Mouse (Mus musculus): ENCODE measurements around the gene Aldh4a1.

Aldh4a1 gene

DNA sequence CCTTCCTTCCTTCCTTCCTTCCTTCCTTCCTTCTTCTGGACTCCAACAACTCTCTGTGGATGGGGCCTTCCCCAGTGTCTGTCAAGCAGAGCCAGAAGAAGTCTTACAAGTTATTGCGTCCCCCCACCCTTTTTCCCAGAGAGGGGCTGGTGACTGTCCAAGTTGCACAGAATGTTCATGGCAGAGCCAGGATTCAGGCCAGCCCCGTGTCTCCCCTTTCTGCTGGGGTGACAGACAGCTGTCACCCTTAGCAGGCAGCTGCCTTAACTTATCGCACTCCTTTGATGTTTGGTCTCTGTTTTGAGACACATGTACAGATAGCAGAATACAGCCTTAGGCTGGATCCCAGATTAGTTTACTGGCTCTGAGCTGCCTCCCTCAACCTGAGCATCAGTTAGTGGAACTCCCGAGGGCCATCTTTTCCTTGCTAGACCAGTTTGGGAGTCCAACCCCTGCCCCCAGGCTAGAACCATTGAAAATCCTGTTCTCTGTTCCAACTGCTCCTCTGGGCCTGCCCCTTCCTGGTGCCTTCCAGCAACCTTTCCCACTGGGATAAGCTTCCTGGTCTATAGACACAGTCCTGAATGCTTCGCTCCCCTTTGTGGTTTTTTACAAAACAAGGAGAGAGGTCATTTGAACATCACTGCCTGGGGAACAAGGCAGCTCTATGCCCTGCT lies 33.2 kb upstream of the Aldh4a1 start:
- no peak for DNase-seq (ENCODE audit: low read depth, low spot score)

DNA sequence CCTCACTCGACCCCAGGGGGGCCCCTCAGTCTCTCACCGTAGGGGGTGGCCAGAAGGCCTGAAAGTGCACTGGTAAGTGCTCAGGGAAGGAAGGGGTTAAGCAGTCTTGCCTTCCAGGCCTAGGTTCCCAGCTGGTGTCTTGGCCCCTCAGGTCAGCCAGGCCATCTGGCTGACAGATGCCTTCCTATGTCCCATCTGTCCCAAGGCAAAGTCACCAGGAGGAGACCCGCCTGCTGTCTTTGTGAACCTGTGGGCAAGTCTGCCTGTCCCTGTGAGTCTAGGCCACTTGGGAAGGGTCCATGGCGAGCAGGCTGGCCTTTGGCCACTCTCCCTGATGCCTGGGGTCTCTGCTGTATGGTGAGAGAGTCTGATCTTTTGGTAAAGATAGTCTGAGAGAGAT lies 32.2 kb upstream of the Aldh4a1 start:
- peak; percentile 96 for DNase-seq (ENCODE audit: low read depth, low spot score)

DNA sequence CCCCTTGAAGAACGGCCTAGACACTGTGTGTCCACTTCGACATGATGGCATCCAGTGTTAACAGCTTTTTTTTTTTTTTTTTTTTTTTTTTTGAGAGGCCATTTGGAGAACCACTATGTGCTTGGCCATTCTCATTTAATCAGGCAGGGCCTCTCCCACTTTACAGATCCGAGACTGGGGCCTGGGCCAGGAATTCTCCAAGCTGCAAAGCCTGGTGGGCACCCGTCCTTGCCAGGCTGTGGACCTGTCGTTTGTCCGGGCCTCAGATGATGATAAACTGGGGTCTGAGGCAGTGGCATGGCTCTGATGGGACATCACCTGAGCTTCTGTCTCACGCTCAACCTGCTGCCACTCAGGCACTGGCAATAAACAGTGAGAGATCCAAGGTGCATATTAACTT lies 29.8 kb upstream of the Aldh4a1 start:
- DNase-seq (ENCODE audit: low read depth, low spot score) = no peak

DNA sequence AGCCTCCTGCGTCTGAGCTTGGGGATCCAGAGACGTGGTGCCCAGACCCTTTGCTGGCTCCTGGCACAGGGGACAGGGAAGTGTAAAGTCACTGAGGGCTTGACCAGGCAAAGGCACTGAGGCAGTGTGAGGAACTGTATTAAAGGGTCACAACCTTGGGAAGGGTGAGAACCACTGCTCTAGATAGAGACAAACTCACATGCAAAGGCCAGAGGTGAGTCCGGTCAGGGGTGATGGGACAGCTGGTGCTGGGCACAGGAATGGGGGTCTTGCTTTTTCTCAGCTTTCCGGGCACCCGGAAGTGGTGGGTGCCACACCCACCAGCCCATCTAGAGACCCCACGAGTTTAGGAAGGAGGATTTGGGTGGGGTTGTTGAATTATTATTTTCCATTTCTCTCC lies 29.3 kb upstream of the Aldh4a1 start:
- DNase-seq (ENCODE audit: low read depth, low spot score) = no peak

DNA sequence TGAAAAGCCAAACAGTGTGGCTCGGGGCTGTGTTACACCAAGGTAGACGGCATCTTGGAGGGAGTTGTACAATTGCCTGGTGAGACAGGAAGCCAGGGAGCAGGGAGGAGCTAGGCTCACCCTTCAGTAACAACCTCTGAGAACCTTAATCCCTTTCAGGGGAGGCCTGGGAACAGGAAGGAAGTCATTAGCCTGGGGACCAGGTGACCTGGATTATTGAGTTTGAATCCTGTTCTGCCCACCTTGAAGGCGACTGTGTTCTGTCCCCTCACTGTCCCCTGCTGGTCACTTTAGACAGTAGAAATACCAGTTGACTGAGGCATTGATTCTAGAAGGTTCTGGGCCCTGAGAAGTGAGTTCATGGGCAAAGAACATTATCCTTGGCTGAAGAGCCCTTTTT lies 28.6 kb upstream of the Aldh4a1 start:
- no peak for DNase-seq (ENCODE audit: low read depth, low spot score)

DNA sequence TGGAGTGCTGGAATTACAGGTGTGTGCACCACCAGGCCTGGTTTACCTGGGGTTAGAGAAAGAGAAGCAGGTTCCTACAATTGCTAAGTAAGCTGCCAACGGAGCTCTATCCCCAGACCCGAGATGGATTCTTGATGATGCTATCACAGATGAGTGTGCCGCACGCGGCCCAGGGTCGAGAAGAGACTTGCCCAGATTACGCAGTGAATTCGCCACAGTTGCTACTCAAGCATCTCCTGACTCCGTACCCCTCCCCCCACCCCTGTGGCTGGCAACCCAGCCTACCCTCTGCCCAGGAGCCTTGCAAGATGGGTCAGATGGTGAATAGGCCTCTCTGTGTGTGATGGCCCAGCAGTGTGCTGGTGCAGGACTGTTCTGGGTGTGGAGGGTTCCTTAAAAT lies 26.0 kb upstream of the Aldh4a1 start:
- DNase-seq (ENCODE audit: low read depth, low spot score) = peak; percentile 62

DNA sequence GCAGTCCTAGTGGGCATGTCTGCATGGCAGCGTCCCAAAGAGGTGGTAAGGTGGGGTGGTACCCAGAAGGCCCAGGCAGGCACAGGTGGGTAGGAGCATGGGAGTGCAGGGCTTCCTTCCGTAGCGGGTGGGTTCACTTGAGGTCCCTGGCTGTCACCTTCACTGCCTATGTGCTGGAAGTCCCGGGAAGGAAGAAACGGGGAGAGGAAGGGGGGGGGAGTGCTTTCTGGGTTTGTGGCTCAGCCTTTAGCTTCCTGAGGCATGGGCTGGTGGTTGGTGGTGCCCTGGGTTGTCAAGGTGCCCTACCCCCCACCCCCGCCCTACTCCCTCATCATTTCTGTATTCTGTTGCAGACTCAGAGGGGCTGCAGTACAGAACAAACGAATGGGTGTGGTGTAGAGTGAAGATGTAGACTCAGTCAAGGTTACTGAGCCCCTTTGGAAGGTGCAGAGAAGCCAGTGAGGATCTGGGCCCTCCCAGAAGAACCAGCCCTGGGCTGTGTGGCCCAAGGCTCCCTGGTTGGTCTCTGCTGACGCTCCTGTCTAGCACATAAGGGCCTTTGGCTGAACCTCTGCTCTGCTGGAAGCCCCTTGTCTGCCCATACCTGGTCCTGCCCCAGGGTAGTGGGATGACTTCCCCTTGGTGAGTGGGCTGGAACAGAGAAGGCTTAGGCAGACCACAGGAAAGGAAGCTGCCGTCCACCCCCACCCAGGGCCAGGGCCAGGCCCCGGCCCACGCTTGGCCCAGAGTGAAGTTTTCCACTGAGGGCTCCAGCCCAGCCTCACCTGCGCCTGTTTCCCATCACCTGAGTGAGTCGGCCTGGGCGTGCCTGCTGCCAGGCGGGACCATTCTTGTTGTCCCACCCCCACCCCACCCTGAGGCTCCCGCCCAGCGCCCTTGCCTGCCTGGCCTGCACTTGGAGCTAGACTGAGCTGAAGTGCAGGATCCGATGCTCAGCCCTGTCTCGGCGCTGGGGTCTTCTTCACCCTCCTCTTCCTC lies 25.1 kb upstream of the Aldh4a1 start:
- DNase-seq (ENCODE audit: low read depth, low spot score) = no peak

DNA sequence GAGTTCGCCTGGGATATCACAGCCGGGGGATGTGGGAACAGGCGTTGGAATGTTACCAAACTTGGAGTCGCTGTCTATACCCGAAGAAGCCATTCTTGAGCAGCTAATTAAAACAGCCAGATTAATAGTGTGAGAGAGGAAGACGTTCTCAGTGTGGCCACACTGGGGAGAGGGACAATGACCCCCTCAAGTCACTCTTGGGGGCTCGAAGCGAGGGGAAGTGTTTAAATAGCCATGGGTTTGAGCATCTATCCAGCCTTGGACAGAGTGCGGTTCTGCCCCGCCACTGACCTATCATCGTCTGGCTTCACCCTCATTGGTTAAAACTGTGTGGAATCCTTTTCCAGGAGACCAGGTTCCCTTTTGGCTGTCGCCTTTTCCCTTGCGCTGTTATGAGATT lies 24.3 kb upstream of the Aldh4a1 start:
- no peak for DNase-seq (ENCODE audit: low read depth, low spot score)

DNA sequence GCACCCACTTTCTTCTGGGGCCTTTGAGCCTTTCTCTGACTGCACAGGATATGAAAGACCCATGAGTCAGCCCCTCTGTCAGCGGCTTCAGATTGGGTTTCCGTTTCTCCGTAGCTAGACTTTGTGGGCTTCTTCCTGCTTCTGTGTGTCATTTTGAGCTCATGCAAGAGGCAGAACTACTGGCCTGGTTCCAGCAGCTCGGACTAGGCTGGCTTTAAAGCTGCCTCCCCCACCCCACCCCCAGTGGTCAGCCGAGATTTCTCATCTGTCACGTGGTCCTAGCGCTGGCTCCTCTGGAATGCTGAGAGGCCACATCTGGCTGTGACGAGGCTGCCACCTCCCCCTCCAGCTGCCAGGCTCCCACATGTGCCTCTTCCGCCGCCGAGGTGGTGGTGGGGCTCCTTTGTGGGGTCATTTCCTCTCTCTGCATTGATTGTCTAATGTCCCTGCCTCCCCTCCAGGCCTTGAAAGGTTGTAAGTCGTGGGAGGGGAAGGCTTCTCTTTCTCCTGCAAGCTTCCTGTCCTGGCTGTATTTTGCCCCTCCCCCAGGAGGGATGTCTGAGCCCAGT lies 23.6 kb upstream of the Aldh4a1 start:
- peak; percentile 88 for DNase-seq (ENCODE audit: low read depth, low spot score)

DNA sequence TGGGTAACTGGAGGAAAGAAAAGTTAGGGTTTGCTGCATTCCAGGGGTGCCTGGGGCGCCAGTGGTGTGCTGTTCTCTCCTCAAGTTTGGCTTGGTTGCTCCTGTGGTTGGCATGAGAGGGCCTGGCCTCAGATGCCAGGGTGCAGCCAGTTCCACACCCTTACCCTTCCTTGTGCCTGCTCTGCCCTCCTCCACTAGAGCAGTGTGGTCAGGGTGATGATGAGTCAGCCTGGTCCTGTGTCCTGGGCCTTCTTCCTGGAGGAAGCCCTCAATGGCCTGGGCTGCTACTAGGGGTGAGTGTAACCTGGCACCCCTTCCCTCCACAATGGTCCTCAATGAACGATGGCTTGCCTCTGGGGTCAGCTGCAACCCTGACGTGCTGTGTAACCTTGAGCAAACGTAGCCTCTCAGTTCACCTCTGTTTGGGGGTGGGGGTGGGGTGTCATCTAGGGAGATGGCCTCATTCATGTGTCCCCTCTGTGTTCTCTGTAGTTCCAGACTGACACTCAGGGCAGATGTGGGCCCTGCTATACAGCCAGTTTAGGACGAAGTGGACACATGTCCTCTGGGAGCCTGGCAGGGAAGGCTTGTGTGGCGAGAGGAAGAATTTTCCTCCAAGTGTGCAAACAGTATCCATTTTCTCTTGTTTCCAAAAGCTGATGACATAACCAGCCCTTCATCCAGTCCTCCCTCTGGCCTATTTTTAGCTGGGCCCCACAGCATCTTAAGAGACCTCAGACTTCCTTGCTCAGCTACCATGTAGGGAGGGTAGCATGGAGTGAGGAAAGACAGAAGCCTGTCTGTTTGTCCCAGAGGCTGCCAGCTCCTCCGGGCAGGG lies 20.9 kb upstream of the Aldh4a1 start:
- peak; percentile 75 for DNase-seq (ENCODE audit: low read depth, low spot score)

DNA sequence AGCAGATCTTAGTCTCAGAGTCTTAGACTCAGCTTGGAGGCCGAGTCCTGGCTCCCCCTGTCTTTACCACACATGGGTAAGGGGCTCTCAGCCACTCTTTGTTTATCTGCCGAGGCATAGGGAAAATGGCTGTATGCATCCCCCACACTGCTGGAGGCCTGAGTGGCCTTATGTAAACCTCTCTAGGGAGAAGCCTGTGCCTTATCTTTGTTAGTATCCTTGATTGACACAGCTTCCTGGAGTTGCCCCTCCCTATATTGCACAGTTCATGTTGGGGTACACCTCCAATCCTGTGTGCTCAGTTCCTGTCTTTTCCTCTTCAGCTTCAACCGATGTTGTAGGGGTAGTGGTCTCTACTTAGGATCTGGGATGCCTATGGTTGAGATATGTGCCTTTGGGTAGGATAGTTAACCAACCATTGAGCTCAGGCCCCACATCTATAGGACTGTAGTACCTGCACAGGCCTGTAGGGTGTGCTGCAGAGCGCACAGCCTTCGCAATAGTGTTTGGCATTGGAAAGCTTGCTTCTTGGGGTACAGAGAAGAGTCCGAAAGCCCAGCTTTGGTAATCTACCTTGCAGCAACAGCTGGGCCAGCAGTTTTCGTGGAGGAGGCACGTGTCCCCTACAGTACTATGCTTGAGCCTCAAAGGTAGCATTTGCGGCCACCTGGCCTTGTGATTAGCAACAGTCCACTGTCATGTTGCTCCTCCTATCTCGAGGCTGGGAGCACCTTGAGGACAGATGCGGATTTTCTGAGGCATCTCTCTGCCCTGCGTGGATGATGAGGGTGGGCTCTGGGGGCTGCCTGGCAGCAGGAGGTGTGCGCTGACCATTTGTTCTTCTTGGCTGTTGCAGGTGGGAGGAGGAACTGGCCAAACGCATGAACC lies 20.1 kb upstream of the Aldh4a1 start, which contains the start of gene Gm21969:
Gene Gm21969 (plus strand): TSS at position 830 of the 888 bp plus-strand sequence.
- DNase-seq (ENCODE audit: low read depth, low spot score) = peak; percentile 52

DNA sequence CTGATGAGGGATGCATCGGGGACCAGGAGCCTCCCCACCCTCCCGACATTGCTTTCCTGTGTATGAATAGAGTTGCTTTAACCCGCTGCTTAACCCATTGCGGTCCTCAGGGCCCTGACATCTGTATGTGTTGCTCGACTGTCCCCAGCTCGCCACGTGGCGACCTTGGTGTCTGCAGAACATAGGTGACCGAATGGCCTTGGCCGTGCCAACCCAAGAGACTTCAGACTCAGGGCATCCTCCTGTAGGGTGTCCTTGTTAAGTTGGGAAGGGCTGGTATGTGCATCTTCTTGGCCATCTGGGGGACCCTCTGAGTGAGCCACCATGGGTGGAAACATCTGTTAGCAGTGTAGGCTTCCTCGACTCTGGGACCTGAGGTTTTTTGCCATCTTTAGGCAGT lies 17.4 kb upstream of the Aldh4a1 start:
- DNase-seq (ENCODE audit: low read depth, low spot score) = no peak

DNA sequence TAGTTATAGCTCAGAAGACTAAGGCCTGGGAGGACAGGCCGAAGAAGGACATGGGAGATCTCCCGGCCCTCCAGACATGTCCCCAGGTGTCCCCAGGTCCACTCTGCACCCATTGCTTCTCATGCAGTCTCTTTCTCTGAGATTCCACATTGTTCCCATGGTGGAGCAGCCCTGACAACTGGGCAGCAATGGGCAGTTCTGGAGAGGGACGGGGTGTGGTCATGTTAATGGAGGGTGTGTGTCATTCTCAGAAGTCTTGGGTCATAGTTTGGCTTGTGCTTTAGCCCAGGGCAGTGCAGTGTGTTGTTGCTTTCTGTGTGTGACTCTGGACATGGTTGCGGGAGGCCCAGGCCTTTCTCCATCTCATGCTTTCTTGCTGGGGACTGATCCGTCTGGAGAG lies 15.9 kb upstream of the Aldh4a1 start:
- DNase-seq (ENCODE audit: low read depth, low spot score) = no peak

DNA sequence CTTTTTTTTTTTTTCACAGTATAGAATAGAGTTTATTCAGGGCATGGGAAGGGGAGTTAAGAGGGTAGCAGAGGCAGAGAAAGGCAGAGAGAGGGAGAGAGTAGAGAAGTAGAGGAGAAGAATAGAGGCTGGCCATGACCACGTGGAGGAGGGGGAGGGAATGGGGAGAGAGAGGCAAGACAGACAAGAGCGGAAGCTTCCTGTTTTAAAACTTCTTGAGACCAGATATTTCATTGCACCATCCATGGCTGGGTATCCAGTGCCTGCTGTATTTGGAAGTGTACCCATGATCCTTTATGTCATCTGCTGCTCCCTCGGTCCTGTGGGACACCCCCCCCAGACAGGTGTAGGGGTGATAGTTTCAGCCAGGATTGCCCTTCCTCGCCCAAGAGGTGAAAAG lies 13.7 kb upstream of the Aldh4a1 start:
- DNase-seq (ENCODE audit: low read depth, low spot score) = no peak

DNA sequence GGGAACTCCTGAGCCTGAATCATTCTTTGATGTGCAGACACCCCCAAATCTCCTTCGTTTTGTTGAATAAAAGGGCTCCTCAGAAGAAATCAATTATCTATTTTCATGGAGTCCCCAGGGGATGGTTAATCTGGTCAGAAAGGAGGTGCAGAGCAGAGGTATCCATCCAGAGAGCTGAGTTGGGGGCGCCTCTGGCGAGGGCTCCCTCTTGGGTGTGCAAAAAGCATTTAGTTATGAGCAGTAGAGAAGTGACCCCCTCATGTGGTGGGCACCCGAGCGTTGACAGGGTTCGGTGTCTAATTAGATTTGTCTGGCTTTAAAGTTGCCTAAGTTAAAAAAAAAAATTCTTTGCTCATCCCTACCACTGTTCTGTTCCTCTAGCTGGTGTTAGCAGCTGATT lies 11.7 kb upstream of the Aldh4a1 start:
- no peak for DNase-seq (ENCODE audit: low read depth, low spot score)

DNA sequence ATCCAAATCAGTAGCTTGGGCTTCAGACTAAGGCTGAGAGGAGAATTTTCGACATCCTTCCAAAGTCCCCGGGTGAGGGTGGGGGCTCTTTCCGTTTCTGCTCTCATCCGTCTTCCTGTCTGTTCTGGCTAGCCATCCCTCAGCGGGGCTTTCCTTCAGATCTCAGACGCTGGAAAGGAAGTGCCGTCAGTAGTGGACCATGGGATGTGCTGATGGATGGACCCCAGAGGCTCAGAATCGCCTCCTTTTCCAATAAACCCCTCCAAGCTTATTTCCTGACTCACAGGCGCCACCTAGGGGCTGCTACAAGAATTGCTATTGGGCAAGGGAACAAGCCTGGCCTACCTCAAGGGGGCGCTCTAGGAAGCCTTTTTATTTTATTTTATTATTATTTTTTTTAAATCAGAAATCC lies 11.1 kb upstream of the Aldh4a1 start:
- DNase-seq (ENCODE audit: low read depth, low spot score) = peak; percentile 83

DNA sequence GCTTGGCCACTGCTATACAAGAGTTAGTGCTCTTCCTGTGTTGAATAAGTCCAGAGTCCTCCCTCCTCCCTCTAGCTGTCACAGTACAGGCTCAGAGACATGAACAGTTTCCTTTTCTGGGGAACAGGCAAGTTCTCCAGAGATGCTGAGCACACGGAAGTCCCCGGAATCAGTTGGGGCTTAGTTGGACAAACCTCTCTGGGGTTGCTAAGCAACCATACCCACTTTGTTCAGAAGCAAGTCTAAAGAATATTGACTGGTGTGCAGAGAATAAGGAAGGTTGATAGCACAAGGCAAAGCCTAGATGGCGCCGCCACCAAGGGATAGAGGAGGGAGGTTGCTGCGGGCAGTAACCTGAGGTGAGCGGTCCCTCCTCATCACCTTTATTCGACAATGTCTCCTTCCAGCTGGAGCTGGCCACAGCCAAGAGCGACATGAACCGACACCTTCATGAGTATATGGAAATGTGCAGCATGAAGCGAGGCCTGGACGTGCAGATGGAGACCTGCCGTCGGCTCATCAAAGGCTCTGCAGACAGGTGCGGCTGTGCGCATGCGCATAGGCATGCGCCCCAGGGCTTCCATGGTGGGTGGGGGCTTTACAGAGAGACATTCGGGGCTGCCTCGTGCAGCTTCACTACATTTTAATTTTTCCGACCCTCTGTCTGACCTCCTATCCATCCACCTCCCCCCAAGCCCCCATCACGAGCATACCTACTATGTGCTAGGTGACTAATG lies 8.0 kb upstream of the Aldh4a1 start:
- DNase-seq (ENCODE audit: low read depth, low spot score) = peak; percentile 55

DNA sequence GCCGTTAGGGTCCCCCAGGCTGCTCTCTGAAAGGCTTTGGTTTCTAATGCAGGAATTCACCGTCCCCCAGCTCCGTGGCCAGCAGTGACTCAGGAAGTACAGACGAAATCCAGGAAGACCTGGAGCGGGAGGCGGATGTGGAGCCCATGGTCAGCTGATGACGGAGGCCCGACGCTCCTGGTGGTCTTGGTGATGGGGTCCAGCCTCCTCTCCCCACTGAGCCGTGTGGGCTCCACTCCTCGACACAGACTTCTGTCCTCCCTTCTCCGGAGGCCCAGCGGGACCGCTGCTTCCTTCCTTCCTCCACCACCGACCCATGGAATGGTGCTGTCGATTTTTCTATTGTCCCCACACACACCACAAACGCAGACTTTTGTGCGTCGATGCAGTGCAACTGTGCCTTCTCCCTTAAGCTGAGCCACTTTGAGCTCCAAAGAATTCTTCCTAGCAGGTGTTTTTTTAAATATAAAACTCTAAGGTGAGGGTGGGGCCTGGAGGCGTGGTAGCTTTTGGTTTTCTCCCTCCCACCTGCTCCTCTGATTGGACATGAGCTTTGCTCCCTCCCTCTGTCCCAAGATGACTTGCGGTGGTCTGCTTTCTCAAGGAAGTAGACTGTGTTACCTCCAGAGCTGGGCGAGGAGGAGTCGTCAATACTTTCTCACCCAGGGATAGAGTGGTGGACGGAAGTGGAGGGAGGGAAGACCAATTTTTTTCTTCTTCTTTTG lies 6.2 kb upstream of the Aldh4a1 start:
- no peak for DNase-seq (ENCODE audit: low read depth, low spot score)

DNA sequence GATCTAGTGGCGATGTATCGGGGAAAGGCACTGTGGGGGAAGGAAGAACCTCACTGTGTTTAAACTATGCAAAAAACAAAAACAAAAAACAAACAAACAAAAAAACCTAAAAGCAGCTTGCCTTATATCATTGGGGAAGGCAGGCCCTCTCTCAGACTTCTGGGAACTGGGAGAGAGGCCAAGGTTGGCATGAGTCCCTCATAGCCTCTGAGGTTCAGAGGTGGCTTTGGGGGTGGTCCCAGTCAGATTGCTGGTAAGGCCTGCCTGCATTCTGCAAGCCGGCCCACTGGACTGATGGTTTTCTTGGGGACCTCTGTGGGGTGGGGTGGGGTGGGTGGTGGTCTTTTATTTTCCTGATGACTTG lies 5.7 kb upstream of the Aldh4a1 start:
- no peak for DNase-seq (ENCODE audit: low read depth, low spot score)

Measured in brain, adult 2 months (tissue).